Mouse (Mus musculus) MEL (cell line): ENCODE results near the gene Nox4.

Experiments used
- CTCF ChIP-seq, 3 experiments: IDR thresholded peaks in 2 of 3; conservative IDR thresholded peaks in 1 of 3; 2 replicates each; pipeline ENCODE4 v1.5.1; 2011 to 2012; ENCODE audit warnings: low read length in 3 of 3, low read depth in 2 of 3, mild to moderate bottlenecking in 2 of 3, improper control_type of control experiment in 1 of 3, inconsistent platforms in 1 of 3, mixed read lengths in 1 of 3, moderate library complexity in 1 of 3; ENCODE audit not compliant: control insufficient read depth in 1 of 3, insufficient read depth in 1 of 3, poor library complexity in 1 of 3, severe bottlenecking in 1 of 3
- JUND ChIP-seq: IDR thresholded peaks from 2 replicates; pipeline ENCODE4 v1.6.1; 2011; ENCODE audit warnings: low read depth, mild to moderate bottlenecking, improper control_type of control experiment, low read length
- RCOR1 ChIP-seq: IDR thresholded peaks from 2 replicates; pipeline ENCODE4 v1.6.1; 2012; ENCODE audit warnings: low read depth, mild to moderate bottlenecking, inconsistent platforms, low read length, improper control_type of control experiment
- UBTF ChIP-seq: IDR thresholded peaks from 2 replicates; pipeline ENCODE4 v1.6.1; 2012; ENCODE audit warnings: low read depth, mild to moderate bottlenecking, inconsistent platforms, low read length, improper control_type of control experiment, moderate library complexity, borderline replicate concordance; ENCODE audit not compliant: insufficient read depth
- USF1 ChIP-seq: IDR thresholded peaks from 2 replicates; pipeline ENCODE4 v1.6.1; 2014; ENCODE audit warnings: low read depth, mild to moderate bottlenecking, inconsistent platforms, low read length, improper control_type of control experiment, moderate library complexity

DNA sequence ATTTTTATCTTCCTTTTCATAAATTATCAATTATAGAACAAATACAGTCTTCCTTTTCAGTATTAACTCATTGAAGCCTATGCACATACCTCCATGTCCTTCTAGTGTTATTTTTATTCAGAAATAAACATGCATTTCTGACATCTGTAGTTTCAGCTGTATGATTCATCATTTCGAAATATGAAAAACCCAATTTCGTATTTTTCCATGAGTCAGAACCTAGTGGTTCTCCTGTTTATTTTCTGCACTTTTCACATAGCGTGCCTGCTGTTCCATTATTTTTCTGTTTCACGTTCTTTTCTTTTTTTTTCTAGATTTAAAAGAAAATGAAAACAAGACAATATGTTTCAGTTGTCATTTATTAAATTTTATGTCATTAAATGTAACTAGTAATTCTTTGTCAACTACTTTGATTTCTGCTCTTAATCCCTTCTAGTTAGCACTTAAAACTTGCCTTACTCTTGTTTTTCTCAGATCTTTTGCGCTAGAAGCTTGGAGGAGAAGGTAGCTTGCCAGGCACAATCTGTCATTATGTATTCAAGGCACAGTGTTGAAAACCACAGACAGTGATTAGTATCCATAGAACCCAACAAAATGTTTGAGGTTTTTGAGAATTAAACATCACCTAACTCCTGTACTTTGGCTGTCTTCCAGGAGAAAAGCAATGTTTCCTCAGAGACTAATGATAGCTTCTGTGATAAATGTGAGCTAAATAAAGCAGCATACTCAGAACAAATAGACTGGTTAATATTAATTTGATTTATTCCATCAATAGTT lies 85.1 kb downstream of the Nox4 start:
- TF ChIP-seq JUND (no peak), RCOR1 (no peak), CTCF (IDR thresholded peaks at IDR 0.05 in 2 of 3, conservative IDR thresholded peaks at IDR 0.05 in 1 of 3; ENCODE audit: control insufficient read depth in 1 of 3, insufficient read depth in 1 of 3, low read depth in 2 of 3, low read length in 3 of 3, poor library complexity in 1 of 3, severe bottlenecking in 1 of 3) (no peak), USF1 (no peak), UBTF (no peak)
